Mouse (Mus musculus) liver, embryonic 16.5 days (tissue): ENCODE data around the gene Gm28042. TPM values are rescaled to one million over a fixed set of nuclear protein-coding genes. Genes with fewer than 3 reads are reported as not detected.

ENCODE experiments used
- ATAC-seq: fragments of 200-750 bp; cut with Nextera tagmentation; 2 replicates; pipeline ENCODE4 v1.8.0; 2017; ENCODE audit warnings: low read depth, mild to moderate bottlenecking, moderate number of reproducible peaks, moderate library complexity
- H3K27ac ChIP-seq: fragments of 300-500 bp; sonication (generic); 2 replicates; pipeline ENCODE4 v1.5.1; 2014; ENCODE audit warnings: mild to moderate bottlenecking, low read length
- H3K27me3 ChIP-seq: fragments of 300-500 bp; sonication (generic); 2 replicates; pipeline ENCODE4 v1.6.1; 2014; ENCODE audit warnings: low read depth, low read length, mixed read lengths; ENCODE audit not compliant: control insufficient read depth, insufficient read depth
- H3K36me3 ChIP-seq: fragments of 300-500 bp; sonication (generic); 2 replicates; pipeline ENCODE4 v1.6.1; 2014; ENCODE audit warnings: mild to moderate bottlenecking; ENCODE audit not compliant: control insufficient read depth, insufficient read depth
- H3K4me1 ChIP-seq: fragments of 300-500 bp; sonication (generic); 2 replicates; pipeline ENCODE4 v1.6.1; 2014; ENCODE audit warnings: low read depth, low read length, mixed read lengths; ENCODE audit not compliant: control insufficient read depth
- H3K4me2 ChIP-seq: fragments of 300-500 bp; sonication (generic); 2 replicates; pipeline ENCODE4 v1.6.1; 2014; ENCODE audit warnings: low read depth, low read length, mixed read lengths
- H3K4me3 ChIP-seq: fragments of 300-500 bp; sonication (generic); 2 replicates; pipeline ENCODE4 v1.5.1; 2014; ENCODE audit warnings: low read depth, mild to moderate bottlenecking, low read length
- H3K9ac ChIP-seq: fragments of 300-500 bp; sonication (generic); 2 replicates; pipeline ENCODE4 v1.6.1; 2014; ENCODE audit warnings: low read depth, low read length
- H3K9me3 ChIP-seq: fragments of 300-500 bp; sonication (generic); replicated peaks from 2 replicates; pipeline ENCODE4 v1.6.1; 2016; ENCODE audit warnings: low read length; ENCODE audit not compliant: control insufficient read depth
- WGBS: fragments of 180-500 bp; shearing (Covaris S2); extraction: QIAGEN DNeasy Blood & Tissue Kit; methylation state at CpG from one replicate; pipeline ENCODE4 v1.1.7; 2014; ENCODE audit not compliant: insufficient replicate concordance; 5-methylcytosine and 5-hydroxymethylcytosine counted together
- polyA plus RNA-seq: library from polyadenylated mRNA; unstranded; fragments of >200 nt; fragmentation: Nextera tagmentation; extraction: Ambion mirVana; gene quantifications from 2 replicates; pipeline ENCODE4 v1.2.1, GENCODE M21; 2015

The Gm28042 gene
- polyA plus RNA-seq, 1 experiment from 2014 or later, result 1.1 TPM

DNA sequence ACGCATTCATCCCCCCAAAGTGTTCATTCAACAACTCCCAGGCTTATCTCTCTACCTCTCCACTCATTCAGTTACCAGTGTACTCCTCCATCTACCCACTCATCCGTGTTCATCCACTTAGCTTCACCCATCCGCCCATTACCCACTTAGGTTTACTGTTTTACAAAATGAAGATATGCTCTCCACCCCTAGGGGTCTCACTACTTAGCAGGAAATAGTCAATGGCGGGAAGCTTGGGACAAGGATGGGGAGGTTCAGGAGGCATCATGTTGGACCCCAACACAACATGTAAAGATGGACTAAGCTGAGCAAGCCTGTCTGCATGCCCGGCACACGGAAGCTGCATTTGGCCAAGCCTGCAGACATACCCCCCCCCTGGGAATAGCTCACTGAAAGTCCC, 37.3 kb downstream of the Gm28042 start:
- H3K9me3 ChIP-seq, result no peaks in the 10 kb centered on the region
- H3K36me3 ChIP-seq, result no peaks in the 10 kb centered on the region
- 54% methylated on average over 6 of the region's 6 CpGs for WGBS
- H3K4me3 ChIP-seq, result no peak overlapping the region
- no peak overlapping the region for H3K9ac ChIP-seq
- no peak overlapping the region for H3K27ac ChIP-seq
- H3K4me1 ChIP-seq, result no peaks in the 10 kb centered on the region
- no peak overlapping the region for H3K4me2 ChIP-seq
- H3K27me3 ChIP-seq, result no peaks in the 10 kb centered on the region
- ATAC-seq, result no peak

DNA sequence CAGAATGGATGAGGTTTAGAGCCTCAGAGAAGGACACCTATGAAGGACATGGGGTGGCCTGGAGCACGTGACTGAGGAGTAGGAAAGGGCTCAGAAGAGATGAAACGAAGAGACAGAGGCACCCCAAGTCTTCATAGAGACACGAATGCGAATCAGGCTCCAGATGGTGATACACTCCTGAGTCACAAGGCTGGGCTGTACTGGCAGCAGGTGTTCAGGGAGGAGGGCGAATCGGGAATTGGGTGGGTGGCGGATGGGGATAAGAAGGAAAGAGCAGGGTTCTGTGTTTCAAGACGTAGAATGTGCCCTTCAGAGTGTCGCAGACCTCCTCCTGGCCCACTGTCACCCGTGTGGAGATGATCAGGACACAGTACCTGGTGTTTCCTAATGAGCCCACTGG, 38.0 kb downstream of the Gm28042 start:
- no peak for ATAC-seq
- H3K9ac ChIP-seq, result no peak overlapping the region
- H3K9me3 ChIP-seq, result no peaks in the 10 kb centered on the region
- no peaks in the 10 kb centered on the region for H3K4me1 ChIP-seq
- H3K4me2 ChIP-seq, result no peak overlapping the region
- no peaks in the 10 kb centered on the region for H3K27me3 ChIP-seq
- no peak overlapping the region for H3K4me3 ChIP-seq
- H3K36me3 ChIP-seq, result no peaks in the 10 kb centered on the region
- WGBS, result 73% methylated on average over 10 of the region's 10 CpGs
- no peak overlapping the region for H3K27ac ChIP-seq

DNA sequence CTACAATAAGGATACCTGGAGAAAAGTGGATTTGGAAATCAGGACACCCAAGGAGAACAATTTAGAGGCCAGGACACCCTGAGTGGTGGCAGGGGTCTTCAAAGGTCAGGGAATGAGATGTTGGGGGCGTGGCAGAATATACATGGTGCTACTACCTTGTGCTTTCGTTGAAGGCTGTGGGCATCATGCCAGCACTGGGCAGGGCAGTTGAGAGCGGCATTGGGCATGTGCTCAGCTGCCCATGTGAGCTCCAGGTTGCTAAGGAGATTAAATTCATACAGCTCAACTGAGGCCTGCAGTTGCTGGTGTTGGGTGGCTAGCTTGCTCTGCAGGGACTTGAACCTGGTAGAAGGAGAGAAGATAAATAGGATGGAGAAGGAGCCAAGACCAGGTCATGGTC, 38.9 kb downstream of the Gm28042 start:
- 63% methylated on average over 3 of the region's 3 CpGs for WGBS
- H3K36me3 ChIP-seq, result no peaks in the 10 kb centered on the region
- no peak for ATAC-seq

DNA sequence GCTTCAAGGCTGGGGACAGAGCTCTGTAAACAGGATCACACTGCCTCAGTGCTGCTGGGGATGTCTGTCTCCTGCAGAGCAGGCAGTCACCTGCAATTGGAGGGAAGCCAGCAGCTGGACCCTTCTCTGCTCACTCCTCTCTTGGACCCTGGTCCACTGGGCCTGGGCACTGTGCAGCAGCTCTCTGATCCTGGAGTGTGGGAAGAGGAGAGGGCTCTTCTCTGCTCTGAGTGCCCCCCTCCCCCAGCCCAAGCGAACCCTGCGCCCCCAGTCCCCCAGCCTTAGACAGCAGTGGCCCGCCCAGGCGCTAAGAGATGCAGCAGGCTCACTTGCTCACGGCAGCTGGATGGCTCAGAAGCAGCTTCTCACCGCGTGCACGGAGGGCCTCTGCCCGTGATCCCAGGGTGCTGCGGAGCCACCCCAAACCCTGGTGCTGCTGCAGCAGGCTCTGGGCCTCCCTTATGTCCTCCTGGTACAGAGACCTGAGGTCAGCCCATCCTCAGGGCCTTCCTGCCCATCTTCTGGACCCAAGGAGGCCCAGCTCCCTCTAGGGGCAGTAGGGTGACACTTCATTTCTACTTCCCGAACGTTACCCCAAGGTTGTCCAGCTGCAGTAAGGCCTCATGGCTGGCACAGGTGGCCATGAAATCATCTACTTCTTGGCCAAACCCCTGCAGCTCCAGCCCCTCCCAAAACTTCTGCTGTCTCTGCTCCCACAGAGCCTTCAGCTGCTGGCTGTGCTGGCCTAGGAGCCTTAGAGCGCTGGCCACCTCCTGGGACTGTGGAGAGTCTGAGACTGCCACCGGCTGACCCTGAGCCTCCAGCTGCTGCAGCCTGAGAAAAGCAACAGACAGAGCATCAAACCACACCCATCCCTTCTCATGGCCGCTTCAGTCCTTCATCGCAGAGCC, 41.5 kb downstream of the Gm28042 start:
- WGBS, result 46% methylated on average over 16 of the region's 16 CpGs
- no peaks in the 10 kb centered on the region for H3K27me3 ChIP-seq
- H3K4me2 ChIP-seq, result no peak overlapping the region
- no peak for ATAC-seq
- no peaks in the 10 kb centered on the region for H3K4me1 ChIP-seq
- H3K9ac ChIP-seq, result no peak overlapping the region
- H3K36me3 ChIP-seq, result no peaks in the 10 kb centered on the region
- no peaks in the 10 kb centered on the region for H3K9me3 ChIP-seq
- H3K27ac ChIP-seq, result no peak overlapping the region
- no peak overlapping the region for H3K4me3 ChIP-seq

More for the DNA sequence above, 38.9 kb downstream of the Gm28042 start:
- no peak overlapping the region for H3K9ac ChIP-seq
- H3K9me3 ChIP-seq, result no peaks in the 10 kb centered on the region
- H3K27ac ChIP-seq, result no peak overlapping the region
- no peak overlapping the region for H3K4me3 ChIP-seq
- no peak overlapping the region for H3K4me2 ChIP-seq
- H3K4me1 ChIP-seq, result no peaks in the 10 kb centered on the region
- no peaks in the 10 kb centered on the region for H3K27me3 ChIP-seq

DNA sequence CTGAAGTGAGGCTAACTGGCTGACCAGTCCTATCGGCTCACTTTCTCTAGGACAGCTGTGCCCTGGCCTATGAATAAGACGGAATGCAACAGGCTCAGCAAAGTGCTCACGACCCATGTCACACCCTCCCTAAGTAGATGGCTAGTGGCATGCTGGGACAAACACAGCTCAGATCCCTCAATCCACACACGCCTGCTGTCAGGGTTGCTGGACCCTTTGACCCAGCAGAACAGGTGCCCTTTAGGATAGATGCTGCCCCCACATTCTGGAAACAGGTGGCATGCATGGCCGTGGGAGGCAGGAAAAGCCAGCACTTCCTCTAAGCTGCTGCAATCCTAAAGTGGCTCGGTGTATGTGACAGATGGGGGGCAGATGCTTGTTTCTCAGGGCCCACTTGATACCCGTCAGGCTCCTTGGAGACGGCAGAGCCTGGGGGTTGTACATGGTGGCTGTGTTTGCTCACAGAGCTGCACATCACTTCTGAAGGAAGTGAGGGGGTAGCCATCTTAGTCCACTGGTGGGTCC, 42.2 kb downstream of the Gm28042 start:
- ATAC-seq, result no peak
- H3K36me3 ChIP-seq, result no peaks in the 10 kb centered on the region
- no peaks in the 10 kb centered on the region for H3K4me1 ChIP-seq
- no peak overlapping the region for H3K4me2 ChIP-seq
- H3K9me3 ChIP-seq, result no peaks in the 10 kb centered on the region
- no peak overlapping the region for H3K27ac ChIP-seq
- peaks cover 1% of the 10 kb centered on the region; the same call in 1 of the 2 replicates for H3K27me3 ChIP-seq
- H3K4me3 ChIP-seq, result no peak overlapping the region
- WGBS, result 52% methylated on average over 8 of the region's 8 CpGs
- H3K9ac ChIP-seq, result no peak overlapping the region

DNA sequence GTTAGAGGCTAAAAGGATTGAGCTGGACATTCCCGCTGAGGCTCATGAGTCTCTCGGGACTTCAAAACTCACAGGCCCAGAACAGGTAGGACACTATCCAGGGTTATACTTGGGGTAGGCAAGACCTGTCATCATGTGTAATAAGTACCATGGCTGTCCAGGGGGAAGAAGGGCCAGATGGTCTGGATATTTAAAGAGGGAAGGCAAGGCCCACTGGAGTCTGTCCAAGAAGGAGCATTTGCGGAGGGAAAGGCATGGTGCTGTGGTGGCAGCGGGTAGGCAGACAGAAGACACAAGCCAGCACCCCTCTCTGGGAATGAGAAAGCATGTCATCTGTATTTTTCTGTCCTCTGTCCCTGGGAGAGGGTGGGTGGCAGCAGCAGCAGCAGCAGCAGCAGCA, 46.8 kb downstream of the Gm28042 start:
- Histone ChIP-seq H3K27me3 (peaks cover 23% of the 10 kb centered on the region), H3K27ac (no peak overlapping the region), H3K4me3 (no peak overlapping the region), H3K9me3 (no peaks in the 10 kb centered on the region), H3K4me2 (no peak overlapping the region), H3K4me1 (no peaks in the 10 kb centered on the region; the same call in 1 of the 2 replicates), H3K9ac (no peak overlapping the region), H3K36me3 (no peaks in the 10 kb centered on the region)
- WGBS, result 67% methylated on average over 4 of the region's 4 CpGs
- ATAC-seq, result no peak

DNA sequence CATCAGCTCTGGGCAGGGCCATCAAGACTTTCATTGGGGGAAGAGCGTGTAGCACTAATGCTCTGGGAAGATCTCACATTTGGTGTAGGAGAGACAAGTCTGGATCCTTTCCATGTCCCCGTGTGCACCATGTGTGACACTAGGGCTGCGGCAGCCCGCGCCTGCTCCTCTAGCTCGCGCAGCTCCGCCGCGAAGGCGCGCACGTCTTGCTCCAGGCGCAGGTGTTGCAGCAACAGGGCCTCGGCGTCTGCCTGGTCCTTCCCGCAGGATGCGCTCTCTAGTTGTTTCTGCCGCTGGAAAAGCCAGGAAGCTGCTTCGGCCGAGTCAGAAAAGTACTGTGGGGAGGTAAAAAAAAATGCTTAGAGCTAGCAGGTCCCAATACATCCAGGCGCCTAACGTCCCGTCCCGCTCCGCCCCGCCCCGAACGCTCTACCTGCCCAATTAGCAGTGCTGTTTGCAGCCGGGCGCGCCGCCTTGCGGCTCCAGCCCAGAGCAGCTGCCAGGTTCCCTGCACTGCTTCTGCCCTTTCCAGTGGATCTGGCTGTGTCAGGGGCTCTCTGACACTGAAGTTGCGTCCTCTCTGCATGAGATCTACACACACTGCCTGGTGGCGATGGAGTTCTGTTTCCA, 48.9 kb downstream of the Gm28042 start:
- Histone ChIP-seq H3K4me3 (peak overlapping the region; percentile 27; the same call in 1 of the 2 replicates), H3K27me3 (peaks cover 23% of the 10 kb centered on the region), H3K4me1 (no peaks in the 10 kb centered on the region; the same call in 1 of the 2 replicates), H3K4me2 (peak overlapping the region; percentile 42; the same call in 1 of the 2 replicates), H3K27ac (no peak overlapping the region), H3K9ac (no peak overlapping the region), H3K9me3 (no peaks in the 10 kb centered on the region), H3K36me3 (no peaks in the 10 kb centered on the region)
- 5% methylated on average over 36 of the region's 36 CpGs for WGBS
- peak; percentile 39; the same call in 1 of the 2 replicates for ATAC-seq

DNA sequence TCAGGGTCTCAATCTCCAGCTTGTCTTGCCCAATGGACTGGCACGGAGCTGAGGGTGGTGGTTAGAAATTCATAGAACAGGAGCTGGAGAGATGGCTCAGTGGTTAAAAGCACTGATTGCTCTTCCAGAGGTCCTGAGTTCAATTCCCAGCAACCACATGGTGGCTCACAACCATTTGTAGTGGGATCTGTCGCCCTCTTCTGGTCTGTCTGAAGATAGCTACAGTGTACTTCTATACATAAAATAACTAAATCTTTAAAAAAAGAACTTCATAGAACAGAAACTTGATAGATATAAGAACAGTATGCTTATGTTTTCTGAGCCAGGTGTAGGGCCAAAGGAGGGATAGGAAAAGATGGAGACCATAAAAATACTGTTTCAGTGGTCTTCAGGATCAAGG, 55.1 kb downstream of the Gm28042 start:
- WGBS, result 53% methylated on average over 2 of the region's 2 CpGs
- H3K27me3 ChIP-seq, result no peaks in the 10 kb centered on the region; the same call in 1 of the 2 replicates
- H3K36me3 ChIP-seq, result no peaks in the 10 kb centered on the region
- H3K9me3 ChIP-seq, result no peaks in the 10 kb centered on the region
- no peak overlapping the region for H3K27ac ChIP-seq
- H3K4me2 ChIP-seq, result no peak overlapping the region
- no peak overlapping the region for H3K9ac ChIP-seq
- no peak overlapping the region for H3K4me3 ChIP-seq
- H3K4me1 ChIP-seq, result no peaks in the 10 kb centered on the region
- ATAC-seq, result no peak
